Mouse (Mus musculus): Measurements from ENCODE around the gene 4930579F01Rik. TPM values are rescaled to one million over a fixed set of nuclear protein-coding genes. Genes with fewer than 3 reads are reported as not detected.

The 4930579F01Rik gene
- total and polyA plus RNA-seq, 3 experiments: not detected

DNA sequence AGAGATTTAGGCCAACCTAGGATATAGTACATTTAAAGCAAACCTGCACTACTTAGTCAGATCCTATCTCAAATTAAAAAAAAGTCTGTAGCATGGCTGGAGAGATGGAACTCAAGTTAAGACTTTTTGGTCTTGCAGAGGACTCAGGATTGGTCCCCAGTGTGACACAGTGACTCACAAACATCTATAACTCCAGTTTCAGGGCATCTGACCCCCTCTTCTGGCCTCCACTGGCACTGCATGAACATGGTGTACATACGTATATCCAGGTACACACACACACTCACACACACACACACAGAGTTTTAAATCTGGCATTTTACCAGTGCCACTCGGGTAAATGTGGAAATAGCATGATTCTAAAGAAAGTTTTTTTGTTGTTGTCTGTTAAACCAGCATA, 44.8 kb downstream of the 4930579F01Rik start:
- Histone ChIP-seq H3K27me3 (replicated peaks) (no peaks in the 10 kb centered on the region), H3K9me3 (replicated peaks; ENCODE audit: low read length) (peaks cover 5% of the 10 kb centered on the region), H3K9ac (ENCODE audit: insufficient read depth, low read depth) (no peak overlapping the region), H3K36me3 (replicated peaks in 1 of 2; ENCODE audit: control insufficient read depth in 1 of 2, insufficient read depth in 1 of 2, low read length in 1 of 2) (peaks cover 53 to 66% of the 10 kb centered on the region in 2 experiments), H3K4me2 (ENCODE audit: insufficient read depth, low read depth, poor library complexity, severe bottlenecking) (no peak overlapping the region), H3K79me2 (replicated peaks; ENCODE audit: control insufficient read depth, extremely low read depth, insufficient read depth, poor library complexity, severe bottlenecking) (peaks cover 11% of the 10 kb centered on the region), H3K4me3 (replicated peaks in 1 of 3; ENCODE audit: low read depth in 2 of 3, low read length in 2 of 3, poor library complexity in 1 of 3) (no peak overlapping the region), H3K27ac (ENCODE audit: insufficient read depth, low read depth) (no peak overlapping the region), H3K4me1 (ENCODE audit: control insufficient read depth in 1 of 2, insufficient read depth in 2 of 2) (peaks cover 3 to 12% of the 10 kb centered on the region in 2 experiments; a peak in 3 of 4 replicates)
- no peak for TF ChIP-seq MAX (IDR thresholded peaks at IDR 0.05; ENCODE audit: low read length)
- peak; percentile 19 for TF ChIP-seq SMC3 (IDR thresholded peaks at IDR 0.05; ENCODE audit: low read depth, low read length)
- peak in 1 of 2 experiments; percentile 48; a peak in 2 of 4 replicates for TF ChIP-seq CTCF (conservative IDR thresholded peaks at IDR 0.05 in 1 of 2, IDR thresholded peaks at IDR 0.05 in 1 of 2; ENCODE audit: low read depth in 2 of 2, low read length in 2 of 2)
- DNase-seq (ENCODE audit: extremely low read depth): peak; percentile 35
- dilution Hi-C loops (cut with MboI; ENCODE audit: extremely low pct_ligation_motif_present, extremely low pct_unique_long_range_greater_than_20kb, low sequenced_read_pairs) (loop anchor here (25.0 kb wide), 1 partner anchor 362 kb away; no protein-coding TSS in a partner anchor), in situ Hi-C loops (cut with MboI; ENCODE audit: low pct_ligation_motif_present, low pct_unique_long_range_greater_than_20kb, low sequenced_read_pairs) (loop anchor here (5.0 to 10.0 kb wide), 3 partner anchors 157 to 372 kb away; partner anchors contain the start of genes Dnajb14 and H2afz)

DNA sequence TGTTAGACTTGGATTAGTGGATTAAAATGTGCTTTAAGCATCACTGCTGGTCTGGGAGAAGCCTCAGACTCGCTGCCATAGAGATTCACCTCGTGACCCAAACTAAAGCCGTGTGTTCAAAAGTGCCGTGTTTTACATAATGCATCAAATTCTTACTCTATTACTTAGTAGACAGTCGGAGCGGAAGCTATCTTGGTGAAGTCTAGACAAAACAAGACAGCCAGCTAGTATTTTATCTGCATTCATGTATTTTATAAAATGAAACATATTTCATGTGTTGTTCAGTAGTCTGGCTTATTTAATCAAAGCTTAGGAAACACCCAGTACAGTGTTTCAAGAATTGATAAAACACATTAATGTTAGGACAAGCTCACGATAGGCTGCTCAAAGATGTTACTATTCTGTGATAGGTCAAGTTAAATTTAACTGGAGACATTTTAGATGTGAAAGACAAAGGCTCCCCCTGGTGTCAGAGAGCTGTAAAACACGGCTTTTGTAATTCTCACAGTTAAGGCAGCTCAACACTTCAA, 48.9 kb downstream of the 4930579F01Rik start, which contains the start of gene Mttp:
Mttp (minus strand) TSS at position 327 of the 530 bp plus-strand sequence.
- no peaks in the 10 kb centered on the region for H3K27me3 ChIP-seq (replicated peaks)
- in situ Hi-C loops (cut with MboI; ENCODE audit: low pct_ligation_motif_present, low pct_unique_long_range_greater_than_20kb, low sequenced_read_pairs): loop anchor here (5.0 to 10.0 kb wide), 3 partner anchors 152 to 367 kb away; partner anchors contain the start of genes Dnajb14 and H2afz
- H3K27ac ChIP-seq (ENCODE audit: insufficient read depth, low read depth): peak within 1 kb of the TSS; percentile 97
- peak; percentile 97 for DNase-seq (ENCODE audit: extremely low read depth)
- dilution Hi-C loops (cut with MboI; ENCODE audit: extremely low pct_ligation_motif_present, extremely low pct_unique_long_range_greater_than_20kb, low sequenced_read_pairs): loop anchor here (25.0 kb wide), 1 partner anchor 357 kb away; no protein-coding TSS in a partner anchor
- peak within 1 kb of the TSS; percentile 98 for H3K4me2 ChIP-seq (ENCODE audit: insufficient read depth, low read depth, poor library complexity, severe bottlenecking)
- H3K4me1 ChIP-seq (ENCODE audit: control insufficient read depth in 1 of 2, insufficient read depth in 2 of 2): peaks cover 3 to 26% of the 10 kb centered on the region in 2 experiments
- H3K9me3 ChIP-seq (replicated peaks; ENCODE audit: low read length): no peaks in the 10 kb centered on the region
- H3K4me3 ChIP-seq (replicated peaks in 1 of 3; ENCODE audit: low read depth in 2 of 3, low read length in 2 of 3, poor library complexity in 1 of 3): peak within 1 kb of the TSS; percentile 67 to 79 (median 79)
- peaks cover 23 to 32% of the 10 kb centered on the region in 2 experiments for H3K36me3 ChIP-seq (replicated peaks in 1 of 2; ENCODE audit: control insufficient read depth in 1 of 2, insufficient read depth in 1 of 2, low read length in 1 of 2)
- H3K9ac ChIP-seq (ENCODE audit: insufficient read depth, low read depth): peak within 1 kb of the TSS; percentile 96
- H3K79me2 ChIP-seq (replicated peaks; ENCODE audit: control insufficient read depth, extremely low read depth, insufficient read depth, poor library complexity, severe bottlenecking): peaks cover 13% of the 10 kb centered on the region
- TF ChIP-seq ZMIZ1 (IDR thresholded peaks at IDR 0.05; ENCODE audit: low read depth, low read length) (peak; percentile 68; the same call in 1 of the 2 replicates), PAX5 (IDR thresholded peaks at IDR 0.05; ENCODE audit: low read length) (no peak), CHD1 (IDR thresholded peaks at IDR 0.05; ENCODE audit: low read depth, low read length) (no peak; the same call in 1 of the 2 replicates), RCOR1 (conservative IDR thresholded peaks at IDR 0.05; ENCODE audit: low read depth, low read length) (0 out of 2 replicates have a peak, but pooled peaks have one; percentile 49), BHLHE40 (IDR thresholded peaks at IDR 0.05; ENCODE audit: low read depth, low read length) (peak; percentile 73), USF1 (IDR thresholded peaks at IDR 0.05; ENCODE audit: low read depth, low read length) (peak; percentile 62), MYC (IDR thresholded peaks at IDR 0.05; ENCODE audit: low read depth, low read length) (peak; percentile 75), MAX (IDR thresholded peaks at IDR 0.05; ENCODE audit: low read length) (peak; percentile 93), ELF1 (IDR thresholded peaks at IDR 0.05; ENCODE audit: low read depth, low read length) (peak; percentile 43; the same call in 1 of the 2 replicates), GABPA (IDR thresholded peaks at IDR 0.05; ENCODE audit: insufficient replicate concordance, low read depth, low read length) (no peak), TBP (conservative IDR thresholded peaks at IDR 0.05; ENCODE audit: low read depth, low read length) (peak; percentile 79), MEF2A (IDR thresholded peaks at IDR 0.05; ENCODE audit: borderline replicate concordance, low read depth, low read length) (no peak; the same call in none of the 2 replicates), NELFE (IDR thresholded peaks at IDR 0.05; ENCODE audit: low read depth, low read length) (peak; percentile 55; the same call in 1 of the 2 replicates), POLR2A (IDR thresholded peaks at IDR 0.05; ENCODE audit: low read depth, low read length) (peak; percentile 59), JUN (IDR thresholded peaks at IDR 0.05; ENCODE audit: insufficient read depth, low read depth, low read length) (no peak; the same call in 1 of the 2 replicates), UBTF (IDR thresholded peaks at IDR 0.05; ENCODE audit: low read depth, low read length) (no peak), POLR2AphosphoS2 (IDR thresholded peaks at IDR 0.05; ENCODE audit: low read depth, low read length) (no peak), TCF12 (IDR thresholded peaks at IDR 0.05; ENCODE audit: low read depth, low read length) (peak; percentile 33; the same call in 1 of the 2 replicates), MAFK (IDR thresholded peaks at IDR 0.05; ENCODE audit: insufficient replicate concordance, low read length) (no peak), SMC3 (IDR thresholded peaks at IDR 0.05; ENCODE audit: low read depth, low read length) (peak; percentile 99), IRF4 (IDR thresholded peaks at IDR 0.05; ENCODE audit: low read depth, low read length) (peak; percentile 46), KAT2A (IDR thresholded peaks at IDR 0.05; ENCODE audit: insufficient replicate concordance, low read length) (no peak), RAD21 (IDR thresholded peaks at IDR 0.05; ENCODE audit: low read depth, low read length) (peak; percentile 99), MXI1 (IDR thresholded peaks at IDR 0.05; ENCODE audit: low read depth, low read length) (peak; percentile 87), NRF1 (IDR thresholded peaks at IDR 0.05; ENCODE audit: low read depth, low read length) (no peak), ZC3H11A (IDR thresholded peaks at IDR 0.05; ENCODE audit: low read depth, low read length) (peak; percentile 99), USF2 (conservative IDR thresholded peaks at IDR 0.05; ENCODE audit: low read depth, low read length) (no peak; the same call in 1 of the 2 replicates), EP300 (IDR thresholded peaks at IDR 0.05; ENCODE audit: low read length) (peak; percentile 64), E2F4 (IDR thresholded peaks at IDR 0.05; ENCODE audit: insufficient replicate concordance, low read depth, low read length) (peak; percentile 73; the same call in 1 of the 2 replicates), CTCF (conservative IDR thresholded peaks at IDR 0.05 in 1 of 2, IDR thresholded peaks at IDR 0.05 in 1 of 2; ENCODE audit: low read depth in 2 of 2, low read length in 2 of 2) (peak; percentile 82 to 99)
